Mouse (Mus musculus): ENCODE data around the gene Zkscan1.
"Not testable (repeated sequence)": the region's sequence is repeated elsewhere in the genome, so short reads cannot be mapped to it uniquely, and the experiment has no call there.

Zkscan1 gene

DNA sequence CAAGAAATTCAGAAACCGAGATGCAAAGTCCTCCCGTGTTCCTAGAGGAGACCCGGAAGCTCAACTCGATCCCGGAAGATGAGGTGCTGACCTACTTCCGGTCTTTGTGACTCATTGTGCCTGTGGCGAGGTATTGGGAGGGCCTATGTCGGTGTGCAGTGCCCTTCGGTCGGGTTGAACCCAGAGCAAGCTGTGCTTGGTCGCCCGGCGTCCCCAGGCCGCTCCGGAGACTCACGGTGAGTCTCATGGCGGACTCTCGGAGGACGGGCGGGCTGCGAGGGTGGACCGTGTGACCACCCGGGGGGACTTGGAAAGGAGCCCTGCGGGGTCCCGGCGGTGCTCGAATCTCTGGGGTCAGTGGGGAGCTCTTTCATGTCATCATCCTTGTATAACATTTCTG lies at the start of gene Zkscan1:
Gene Zkscan1 (plus strand): TSS at position 89 of the 400 bp plus-strand sequence.
- DNase-seq, result peak; percentile 81

DNA sequence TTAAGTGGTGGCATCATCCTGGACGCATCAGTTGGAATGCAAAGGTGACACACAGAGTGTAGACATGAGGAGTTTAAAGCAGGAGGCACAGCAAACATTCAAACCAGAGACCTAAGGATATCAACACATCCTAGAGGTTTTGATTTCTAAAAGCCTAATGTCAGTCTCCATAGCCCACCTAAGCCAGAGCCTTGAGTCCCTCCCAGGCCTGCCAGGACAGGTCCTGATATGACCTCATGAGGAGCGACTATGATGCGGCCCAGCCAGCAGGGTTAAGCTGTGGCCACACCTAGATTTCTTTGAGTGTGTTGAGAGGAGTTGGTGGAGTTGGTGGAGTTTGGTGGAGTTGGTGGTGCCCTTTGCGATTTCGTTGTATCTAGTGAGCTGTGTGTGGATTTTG lies 32.0 kb upstream of the Zkscan1 start, which contains the start of gene Smok3c:
Gene Smok3c (plus strand): TSS at position 301 of the 400 bp plus-strand sequence.
- DNase-seq, result not testable (repeated sequence)

DNA sequence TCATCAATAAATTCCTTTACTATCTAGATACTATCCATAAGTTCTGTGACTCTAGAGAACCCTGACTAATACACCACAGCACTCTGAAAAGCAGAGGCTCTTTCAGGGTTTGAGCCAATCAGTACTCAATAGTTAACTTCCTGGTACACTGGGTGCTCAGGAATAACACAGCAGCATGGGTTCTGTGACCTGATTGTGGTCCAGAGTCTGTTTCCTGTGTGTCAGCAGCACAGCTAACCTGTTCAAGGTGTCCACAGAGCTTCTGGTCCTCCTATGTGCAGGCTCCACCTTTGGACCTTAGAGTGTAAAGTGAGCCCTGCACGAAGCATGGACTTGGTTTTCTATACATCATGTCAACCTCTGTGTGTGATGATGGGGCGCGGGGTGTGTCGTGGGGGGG lies 11.1 kb upstream of the Zkscan1 start:
- no peak for DNase-seq

DNA sequence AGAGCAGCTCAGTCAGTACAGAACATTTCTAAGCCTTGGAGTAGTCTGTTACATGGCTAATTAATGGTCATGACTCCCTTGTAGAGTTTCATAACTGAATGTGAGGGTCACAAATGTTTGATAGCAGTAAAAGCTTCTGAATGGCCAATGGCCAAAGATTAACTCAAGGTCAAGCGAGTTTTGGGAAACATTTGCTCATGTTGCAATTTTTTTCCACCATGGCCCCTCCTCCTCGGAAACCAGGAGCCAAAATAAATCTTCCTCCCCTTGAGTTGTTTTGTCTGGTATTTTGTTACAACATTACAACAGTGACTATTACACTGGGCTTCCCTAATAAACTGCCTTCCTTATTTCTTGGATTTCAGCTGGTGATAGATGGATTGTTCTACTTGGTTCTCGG lies 9.2 kb upstream of the Zkscan1 start:
- no peak for DNase-seq

DNA sequence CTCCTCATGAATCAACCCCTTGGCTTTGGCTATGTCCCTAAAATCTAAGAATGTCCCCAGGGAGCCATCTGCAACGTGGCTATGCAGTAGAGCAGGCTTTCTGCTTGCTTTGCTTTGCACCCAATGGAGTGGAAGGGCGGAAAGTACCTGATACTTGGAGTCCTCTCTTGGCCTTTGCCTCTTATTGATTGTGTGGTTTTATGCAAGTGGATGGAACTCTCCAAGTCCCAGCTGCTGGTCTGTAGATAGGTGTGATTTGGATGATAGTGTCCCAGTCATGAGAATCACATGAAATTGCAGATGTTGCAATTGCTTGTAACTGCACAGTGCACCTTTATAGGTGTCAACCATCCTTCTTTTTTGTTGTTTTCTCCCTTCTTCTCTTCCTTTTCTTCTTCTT lies 8.7 kb upstream of the Zkscan1 start:
- no peak for DNase-seq

DNA sequence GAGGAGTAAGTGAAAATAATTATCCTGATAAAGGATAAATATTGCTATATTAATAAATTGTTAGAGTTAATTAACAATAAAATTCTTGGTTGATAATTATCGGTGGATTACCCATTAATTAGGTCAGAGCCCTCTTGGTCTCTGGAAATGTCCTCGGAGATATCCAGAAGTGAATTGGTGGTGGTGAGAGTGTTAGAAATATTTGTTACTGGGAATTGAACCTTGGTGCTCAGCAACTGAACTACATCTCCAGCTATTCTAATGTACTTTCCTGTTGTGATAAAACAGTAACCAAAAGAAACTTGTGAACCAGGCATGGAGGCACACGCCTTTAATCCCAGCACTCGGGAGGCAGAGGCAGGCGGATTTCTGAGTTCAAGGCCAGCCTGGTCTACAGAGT lies 4.4 kb upstream of the Zkscan1 start:
- no peak for DNase-seq

DNA sequence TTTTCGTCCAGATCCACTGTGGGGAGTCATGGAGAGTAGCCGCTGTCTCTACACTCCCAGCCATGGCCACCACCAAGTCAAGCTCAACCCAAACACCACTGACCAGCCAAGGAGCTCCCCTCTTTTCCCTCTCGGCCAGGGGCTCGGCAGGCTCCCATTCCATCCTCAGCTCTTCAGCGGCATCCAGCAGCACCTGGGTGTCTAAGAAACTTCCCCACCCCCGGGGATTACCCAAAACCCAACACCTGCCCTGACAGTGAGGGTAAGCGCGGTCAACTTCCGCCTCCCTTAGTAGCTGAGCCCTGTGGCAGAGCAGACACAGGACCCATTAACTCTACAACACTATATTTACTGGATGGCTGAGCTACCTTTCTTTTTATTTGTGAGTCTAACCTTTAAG lies 3.4 kb upstream of the Zkscan1 start:
- DNase-seq, result no peak

DNA sequence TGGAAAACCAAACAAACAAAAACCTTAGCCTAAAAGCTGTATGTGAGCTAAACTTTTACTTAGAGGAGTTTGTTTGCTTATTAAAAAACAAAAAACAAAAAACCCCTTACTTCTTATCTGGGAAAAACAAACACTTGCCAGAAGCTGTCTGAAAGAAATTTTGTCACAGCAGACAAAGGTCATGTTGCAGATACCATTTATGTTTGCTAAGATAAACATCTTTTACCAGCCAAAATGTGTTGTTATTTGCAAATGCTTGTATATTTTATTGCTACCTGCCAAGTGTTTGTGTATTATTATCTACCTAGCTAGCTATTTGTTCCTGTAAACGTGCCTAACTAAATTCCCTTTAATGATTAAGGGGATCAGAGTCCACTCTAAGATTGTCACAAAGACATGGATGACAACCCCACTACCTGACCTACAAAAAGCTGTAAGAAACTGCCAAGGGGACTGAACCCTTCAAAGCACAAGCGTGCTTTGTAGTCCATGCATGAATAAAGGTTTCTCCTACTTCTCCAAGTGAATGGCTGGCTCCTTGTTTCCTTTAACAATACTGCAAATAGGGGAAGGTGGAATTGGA lies 1.5 kb upstream of the Zkscan1 start:
- DNase-seq, result no peak

DNA sequence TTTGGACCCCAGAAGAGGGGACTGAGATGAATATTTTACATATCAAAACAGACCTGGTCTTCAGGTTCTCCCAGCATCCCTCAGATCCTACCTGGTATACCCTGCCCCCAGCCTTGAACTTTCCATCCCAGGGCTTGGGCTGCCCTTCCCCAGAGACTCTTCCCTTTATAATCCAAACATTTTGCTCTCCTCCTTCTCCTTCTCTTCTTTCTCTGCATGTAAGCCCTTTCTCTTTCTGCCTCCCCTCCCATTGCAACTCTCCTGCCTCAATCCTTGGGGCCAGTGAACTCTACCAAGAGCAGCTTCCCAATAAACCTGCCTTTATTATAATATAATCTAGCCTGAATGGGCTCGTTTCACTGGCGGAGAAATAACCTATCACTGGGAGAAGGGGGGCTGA lies 948 bp upstream of the Zkscan1 start:
- DNase-seq, result no peak

DNA sequence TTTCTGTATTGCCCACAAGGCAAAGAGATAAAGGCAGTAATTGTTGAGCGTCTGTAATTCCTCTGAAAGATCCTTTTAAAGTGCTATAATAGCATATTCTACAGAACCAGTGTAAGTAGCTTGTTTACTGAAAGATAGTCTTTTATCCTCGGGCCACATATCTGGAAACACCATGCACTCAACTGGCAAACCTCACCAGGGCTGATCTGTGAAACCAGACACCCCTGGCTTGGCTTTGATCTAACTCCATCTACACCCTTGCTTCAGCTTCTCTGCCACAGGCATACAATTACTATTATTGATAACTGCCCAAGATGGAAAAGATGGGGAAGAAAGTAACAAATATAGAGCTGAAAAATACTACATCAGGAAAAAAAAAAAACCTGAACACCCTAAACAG lies 377 bp upstream of the Zkscan1 start:
- DNase-seq, result peak; percentile 38

DNA sequence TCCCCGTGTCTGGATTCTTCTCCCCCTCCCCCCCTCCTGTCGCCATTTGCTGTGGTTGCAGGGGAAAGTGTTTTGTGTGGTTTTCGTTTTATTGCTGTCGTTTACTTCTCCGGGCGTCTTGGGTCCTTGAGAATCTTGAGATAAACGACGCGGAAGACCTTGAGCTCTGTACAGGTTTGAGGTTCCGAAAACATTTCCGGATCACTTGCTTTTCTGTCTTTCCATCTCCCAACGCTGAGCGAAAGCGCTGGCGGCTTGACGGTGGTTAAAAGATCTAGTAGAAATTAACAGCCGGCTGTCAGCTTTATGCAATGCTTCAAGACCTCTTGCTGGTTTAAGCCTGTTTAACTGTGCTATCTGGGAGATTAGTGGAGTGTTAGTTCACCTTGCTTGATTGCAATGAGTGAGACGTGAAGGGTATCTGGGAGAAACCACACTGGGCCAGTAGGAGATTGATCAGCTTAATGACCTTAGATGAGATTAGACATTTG lies 582 bp downstream of the Zkscan1 start:
- DNase-seq, result peak; percentile 10

DNA sequence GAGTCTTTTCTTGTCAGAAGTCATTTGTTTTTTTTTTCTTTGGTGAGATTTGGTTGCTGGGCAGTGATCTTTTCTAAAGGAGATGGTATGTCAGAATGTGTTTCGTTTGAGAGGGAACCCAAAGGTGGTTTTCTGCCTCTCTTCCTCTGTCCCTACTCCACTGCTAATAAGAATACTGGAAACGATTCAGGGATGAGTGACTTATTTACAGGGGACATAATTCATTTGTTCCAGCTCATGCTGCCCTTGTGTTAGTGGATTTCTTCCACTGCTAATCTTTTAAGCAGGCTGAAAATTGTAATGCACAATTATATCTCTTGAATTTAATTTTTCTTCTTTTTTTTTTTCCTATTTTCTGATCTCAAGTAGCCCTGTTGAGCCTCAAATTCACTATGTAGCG lies 2.0 kb downstream of the Zkscan1 start:
- DNase-seq, result no peak

DNA sequence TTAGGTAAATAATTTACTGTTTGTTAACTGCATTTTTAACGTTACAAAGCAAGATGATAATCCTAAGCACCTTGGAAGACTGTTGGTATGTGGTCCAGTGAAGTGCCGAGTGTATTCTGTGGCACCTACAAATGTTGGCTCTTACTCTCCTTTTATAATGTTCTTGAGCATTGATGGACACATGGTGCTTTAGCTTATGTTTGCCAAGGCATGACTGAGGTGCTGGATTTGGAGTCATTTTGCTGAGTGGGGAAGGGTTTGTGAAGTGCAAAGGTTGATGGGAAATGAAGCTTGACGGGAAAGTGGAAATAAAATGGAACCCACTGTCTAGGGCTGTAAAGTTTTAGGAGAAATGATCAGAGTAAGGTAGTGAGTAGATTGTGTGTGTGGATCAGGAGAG lies 3.5 kb downstream of the Zkscan1 start:
- DNase-seq, result no peak

DNA sequence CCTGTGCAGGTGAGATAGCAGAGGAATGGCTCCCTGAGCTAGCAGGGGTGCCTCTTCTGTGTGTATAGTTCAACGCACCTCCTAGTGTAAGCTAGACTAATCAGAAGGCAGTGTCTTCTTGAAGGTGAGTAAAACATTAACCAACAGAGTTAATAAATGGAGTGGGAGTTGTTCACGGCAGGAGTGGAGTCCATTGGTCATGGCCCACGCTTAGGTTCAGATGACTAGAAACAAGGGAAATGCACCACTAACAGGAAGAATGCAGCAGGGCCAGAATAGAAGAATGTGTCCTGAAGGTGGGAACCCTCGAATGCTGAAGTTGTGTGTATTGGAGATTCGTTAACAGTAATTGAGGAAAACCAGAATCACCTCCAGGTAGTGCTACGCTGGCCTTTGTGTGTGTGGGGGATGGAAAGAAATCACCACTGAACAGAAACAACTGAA lies 4.2 kb downstream of the Zkscan1 start:
- DNase-seq, result no peak

DNA sequence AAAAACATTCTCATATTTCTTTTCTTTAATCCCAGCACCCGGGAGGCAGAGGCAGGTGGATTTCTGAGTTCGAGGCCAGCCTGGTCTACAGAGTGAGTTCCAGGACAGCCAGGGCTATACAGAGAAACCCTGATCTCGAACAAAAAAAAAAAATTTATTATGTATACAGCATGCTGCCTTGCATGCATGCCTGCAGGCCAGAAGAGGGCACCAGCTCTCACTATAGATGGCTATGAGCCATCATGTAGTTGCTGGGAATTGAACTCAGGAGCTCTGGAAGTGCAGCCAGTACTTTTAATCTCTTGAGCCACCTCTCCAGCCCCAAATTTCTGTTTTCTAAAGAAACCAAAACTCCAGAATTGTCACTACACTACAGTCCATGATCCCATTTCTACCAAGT lies 5.4 kb downstream of the Zkscan1 start:
- DNase-seq, result peak; percentile 24

DNA sequence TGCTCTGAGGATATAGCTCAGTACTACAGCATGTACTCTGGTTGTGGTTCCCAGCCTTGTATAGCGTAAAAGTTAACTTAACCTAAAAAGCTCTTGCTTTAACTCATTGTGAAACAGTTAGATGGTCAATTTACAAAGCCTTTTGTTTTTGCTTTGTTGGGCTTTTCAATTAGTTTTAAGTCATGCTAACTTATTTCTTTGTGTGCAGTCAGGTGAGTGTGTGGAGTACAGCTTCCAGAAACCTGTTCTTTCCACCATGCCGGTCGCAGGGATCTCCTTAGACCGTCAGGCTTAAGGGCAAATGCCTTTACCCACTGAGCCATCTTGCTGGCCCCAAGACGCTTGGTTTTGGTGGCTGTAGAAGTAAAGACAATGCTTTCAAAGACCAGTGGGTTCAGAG lies 5.9 kb downstream of the Zkscan1 start:
- no peak for DNase-seq

DNA sequence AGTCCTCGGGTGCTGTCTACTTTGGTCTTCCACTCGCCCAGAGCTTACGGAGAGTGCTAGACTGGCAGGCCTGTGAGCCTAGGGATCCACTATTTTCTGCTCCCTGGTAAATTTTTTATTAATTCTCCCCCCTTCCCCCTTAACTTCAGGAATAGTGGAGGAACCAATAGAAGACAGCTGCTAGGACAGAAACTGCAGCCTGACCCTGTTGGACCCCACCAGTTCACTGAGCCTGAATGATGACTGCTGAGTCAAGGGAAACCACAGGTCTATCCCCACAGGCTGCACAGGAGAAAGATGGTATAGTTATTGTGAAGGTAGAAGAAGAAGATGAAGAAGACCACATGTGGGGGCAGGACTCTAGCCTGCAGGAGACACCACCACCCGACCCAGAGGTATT lies 7.9 kb downstream of the Zkscan1 start:
- DNase-seq, result no peak

DNA sequence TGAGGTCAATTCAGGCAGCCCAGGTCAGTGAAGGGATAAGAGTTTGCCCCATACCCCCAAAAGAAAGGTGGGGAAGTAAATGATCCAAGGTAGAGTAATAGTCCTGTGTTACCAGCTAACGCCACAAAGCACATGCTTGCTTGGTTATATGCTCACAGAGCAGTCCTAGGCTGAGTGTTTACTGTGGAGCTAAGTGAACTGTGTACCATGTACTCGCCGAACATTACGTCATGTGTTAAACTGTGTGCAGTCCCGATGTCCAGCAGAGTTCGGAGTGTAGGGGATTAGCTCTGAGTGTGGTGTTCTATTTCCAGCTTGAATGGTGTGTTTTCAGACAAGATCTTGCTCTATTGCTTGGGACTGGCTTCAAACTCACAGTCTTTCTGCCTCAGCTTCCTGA lies 9.6 kb downstream of the Zkscan1 start:
- no peak for DNase-seq

DNA sequence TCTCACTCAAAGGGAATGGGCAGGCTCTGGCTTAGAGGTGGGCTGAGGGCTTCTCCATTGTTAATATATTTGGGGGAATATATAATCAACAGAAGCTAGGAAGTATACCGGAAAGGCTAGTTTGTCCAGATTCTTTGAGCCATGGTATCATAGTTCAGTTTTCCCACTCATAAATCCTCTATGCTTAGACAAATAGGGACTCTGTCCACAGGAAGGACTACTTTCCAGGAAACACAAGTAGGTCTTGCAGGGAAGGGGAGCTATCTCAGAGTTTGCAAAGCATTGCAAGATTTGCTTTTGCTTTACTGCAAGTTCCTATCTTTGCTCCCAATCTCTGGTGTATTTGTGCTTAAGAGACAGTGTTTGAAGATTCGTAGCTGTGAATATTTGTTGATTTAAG lies 20.1 kb downstream of the Zkscan1 start:
- DNase-seq, result no peak

DNA sequence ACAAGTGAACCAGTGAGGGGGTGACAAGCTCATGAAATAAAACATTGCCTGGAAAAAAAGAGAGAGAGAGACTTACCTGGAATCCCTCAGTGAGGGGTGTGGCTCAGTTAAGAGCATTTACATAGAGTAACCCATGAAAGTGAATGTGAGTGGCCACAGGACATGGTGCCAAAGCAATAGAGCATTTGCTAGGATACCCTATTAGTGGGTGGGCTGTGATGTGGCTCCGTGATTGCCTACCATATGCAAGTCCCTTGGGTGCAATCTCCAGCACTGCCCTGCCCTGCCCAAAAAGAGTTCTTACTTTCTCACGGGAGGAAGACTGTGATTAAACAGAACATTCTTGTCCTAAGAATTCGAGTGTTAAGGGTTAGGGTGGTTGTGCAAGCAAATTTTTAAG lies 22.2 kb downstream of the Zkscan1 start:
- no peak for DNase-seq

DNA sequence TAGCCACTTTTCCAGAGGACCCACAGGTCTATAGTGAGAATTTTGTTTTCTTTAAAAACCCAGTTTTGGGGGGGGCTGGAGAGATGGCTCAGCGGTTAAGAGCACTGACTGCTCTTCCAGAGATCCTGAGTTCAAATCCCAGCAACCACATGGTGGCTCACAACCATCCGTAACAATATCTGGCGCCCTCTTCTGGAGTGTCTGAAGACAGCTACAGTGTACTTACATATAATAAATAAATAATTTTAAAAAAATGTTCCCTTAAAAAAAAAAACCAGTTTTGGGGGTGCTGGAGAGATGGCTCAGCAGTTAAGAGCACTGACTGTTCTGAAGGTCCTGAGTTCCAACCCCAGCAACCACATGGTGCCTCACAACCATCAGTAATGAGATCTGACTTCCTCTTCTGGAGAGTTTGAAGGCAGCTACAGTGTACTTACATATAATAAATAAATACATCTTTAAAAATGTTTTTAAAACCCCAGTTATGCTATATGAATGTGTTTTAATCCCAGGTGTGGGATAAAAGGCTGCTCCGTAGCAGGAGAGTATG lies 25.0 kb downstream of the Zkscan1 start:
- not testable (repeated sequence) for DNase-seq

DNA sequence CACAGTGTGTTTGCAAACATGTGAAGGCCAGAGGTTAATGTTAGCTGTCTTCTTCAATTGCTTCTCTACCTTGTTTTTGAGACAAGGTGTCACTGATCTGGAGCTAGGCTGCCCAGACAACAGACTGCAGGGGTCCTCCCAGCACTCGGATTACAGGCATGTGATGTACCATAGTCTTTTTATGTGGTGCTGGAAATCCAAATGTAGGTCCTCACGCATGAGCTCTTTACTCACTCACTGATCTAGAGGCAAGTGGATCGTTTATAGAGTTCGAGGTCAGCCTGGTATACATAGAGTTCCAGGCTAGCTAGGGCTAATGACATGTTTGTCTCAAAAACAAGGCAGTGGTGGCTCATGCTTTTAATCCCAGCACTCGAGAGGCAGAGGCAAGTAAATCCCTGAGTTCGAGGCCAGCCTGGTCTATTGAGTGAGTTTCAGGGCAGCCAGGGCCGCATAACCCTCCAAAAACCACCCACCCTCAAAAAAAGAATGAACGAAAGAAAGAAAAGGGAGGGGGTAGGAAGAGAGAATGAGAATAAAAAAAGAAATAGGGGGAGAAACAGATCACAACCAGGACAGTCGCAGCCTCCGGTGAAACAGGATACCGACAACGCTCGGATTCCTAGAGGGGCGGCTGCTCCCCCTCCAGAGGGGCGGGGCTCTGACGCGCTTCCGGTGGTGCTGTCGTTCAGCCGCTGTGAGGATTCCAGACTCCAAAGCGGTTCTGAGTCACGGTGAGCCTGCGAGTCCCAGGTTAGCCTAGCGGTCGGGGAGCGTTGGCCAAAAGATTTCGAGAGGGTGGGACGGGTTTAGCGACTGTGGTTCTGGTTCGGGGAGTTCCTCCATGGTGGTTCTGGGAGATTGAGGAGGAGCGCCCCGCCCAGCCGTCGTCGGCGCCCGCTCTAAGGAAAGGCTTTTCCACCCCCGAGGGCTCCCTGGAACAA lies 31.6 kb downstream of the Zkscan1 start, which contains the start of gene Zscan21:
Gene Zscan21 (plus strand): TSS at position 649 of the 944 bp plus-strand sequence.
- DNase-seq, result peak; percentile 91

DNA sequence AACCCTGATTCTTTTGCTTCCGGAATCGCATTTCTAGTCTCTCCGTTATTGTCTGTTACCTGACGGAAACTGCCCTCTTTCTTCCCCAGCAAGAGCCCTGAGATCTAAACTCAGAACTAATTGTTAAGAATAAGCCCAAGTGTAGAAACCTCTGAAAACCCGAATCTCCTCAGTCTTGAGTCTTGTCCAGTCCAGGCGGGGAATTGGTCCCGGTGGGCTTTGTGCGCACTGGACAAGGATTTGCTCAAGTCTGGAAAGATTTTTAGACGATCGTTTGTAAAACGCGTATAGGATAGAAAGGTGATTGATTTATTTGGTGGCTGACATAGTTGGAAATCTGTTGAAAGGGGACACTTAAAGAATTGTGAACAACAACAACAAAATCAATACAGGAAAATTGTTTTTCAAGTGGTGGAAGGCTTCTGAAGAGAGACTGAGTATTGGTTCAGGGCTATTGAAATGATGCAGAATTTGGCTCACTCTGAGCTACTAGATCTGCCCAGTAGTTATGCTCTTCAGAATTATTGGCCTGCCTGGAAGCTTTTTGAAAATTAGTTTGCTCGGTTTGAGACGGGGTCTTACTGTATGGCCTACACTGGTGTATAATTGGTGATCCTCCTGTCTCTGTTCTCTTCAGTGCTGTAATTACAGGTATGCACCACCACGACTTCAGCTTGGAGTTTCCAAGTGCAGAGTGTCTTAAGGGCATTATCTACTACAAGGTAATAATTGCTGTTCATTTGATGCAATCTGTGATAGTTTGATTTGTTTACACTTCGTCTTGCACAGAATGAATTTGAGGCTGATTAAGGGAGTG lies 32.5 kb downstream of the Zkscan1 start:
- DNase-seq, result no peak
